Mouse (Mus musculus) midbrain, embryonic 10.5 days (tissue): ENCODE measurements around the gene Smyd3. TPM values are rescaled to one million over a fixed set of nuclear protein-coding genes. Genes with fewer than 3 reads are reported as not detected.
"Not testable (repeated sequence)": the region's sequence is repeated elsewhere in the genome, so short reads cannot be mapped to it uniquely, and the experiment has no call there.

ENCODE experiments used
- DNase-seq: peaks from one replicate; pipeline ENCODE4 v3.0.0-alpha.2; 2017; ENCODE audit warnings: low spot score
- H3K27ac ChIP-seq: fragments of 300-500 bp; sonication (generic); replicated peaks from 2 replicates; pipeline ENCODE4 v1.5.1; 2016; ENCODE audit warnings: mild to moderate bottlenecking
- H3K27me3 ChIP-seq: fragments of 300-500 bp; sonication (generic); 2 replicates; pipeline ENCODE4 v1.6.1; 2016; ENCODE audit warnings: low read depth, mild to moderate bottlenecking; ENCODE audit not compliant: poor library complexity, severe bottlenecking
- H3K36me3 ChIP-seq: fragments of 300-500 bp; sonication (generic); 2 replicates; pipeline ENCODE4 v1.6.1; 2016; ENCODE audit warnings: mild to moderate bottlenecking, moderate library complexity
- H3K4me1 ChIP-seq: fragments of 300-500 bp; sonication (generic); 2 replicates; pipeline ENCODE4 v1.6.1; 2016
- H3K4me3 ChIP-seq: fragments of 300-500 bp; sonication (generic); 2 replicates; pipeline ENCODE4 v1.5.1; 2016; ENCODE audit warnings: mild to moderate bottlenecking, moderate library complexity
- H3K9me3 ChIP-seq: fragments of 300-500 bp; sonication (generic); replicated peaks from 2 replicates; pipeline ENCODE4 v1.6.1; 2016; ENCODE audit warnings: mild to moderate bottlenecking
- WGBS: fragments of 180-500 bp; shearing (Covaris S2); methylation state at CpG from one replicate; pipeline ENCODE4 v1.1.7; 2016; 5-methylcytosine and 5-hydroxymethylcytosine counted together
- polyA plus RNA-seq: library from polyadenylated mRNA; unstranded; fragments of >200 nt; fragmentation: Nextera tagmentation; extraction: Ambion mirVana; gene quantifications from 2 replicates; pipeline ENCODE4 v1.2.1, GENCODE M21; 2016

Gene Smyd3
- polyA plus RNA-seq, 1 experiment from 2014 or later: 15.3 TPM

DNA sequence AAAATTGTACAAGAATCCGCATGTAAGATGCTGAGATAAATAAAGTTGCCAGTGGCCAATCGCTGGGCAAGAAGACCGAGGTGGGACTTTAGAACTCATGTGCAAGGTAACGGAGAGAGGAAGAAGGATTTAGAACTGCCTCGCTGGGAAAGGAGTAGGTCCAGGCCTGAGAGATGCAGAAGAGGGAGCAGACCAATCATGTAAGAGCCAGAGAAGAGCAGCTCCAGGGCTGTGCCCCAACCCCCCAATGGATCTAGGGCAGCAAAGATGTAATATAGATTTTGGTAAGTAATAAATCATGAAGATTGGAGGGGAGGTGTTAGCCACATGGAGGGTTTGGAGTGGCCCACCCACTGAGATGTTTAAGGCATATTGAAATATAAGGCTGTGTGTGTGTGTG lies 180.3 kb downstream of the Smyd3 start:
- peaks cover 11% of the 10 kb centered on the region for H3K4me1 ChIP-seq
- no peak overlapping the region for H3K4me3 ChIP-seq
- no peaks in the 10 kb centered on the region for H3K27me3 ChIP-seq
- H3K27ac ChIP-seq: peak overlapping the region; percentile 53; the same call in 1 of the 2 replicates
- DNase-seq: no peak
- no peaks in the 10 kb centered on the region for H3K9me3 ChIP-seq
- WGBS: 91% methylated on average over 5 of the region's 5 CpGs
- H3K36me3 ChIP-seq: no peaks in the 10 kb centered on the region

DNA sequence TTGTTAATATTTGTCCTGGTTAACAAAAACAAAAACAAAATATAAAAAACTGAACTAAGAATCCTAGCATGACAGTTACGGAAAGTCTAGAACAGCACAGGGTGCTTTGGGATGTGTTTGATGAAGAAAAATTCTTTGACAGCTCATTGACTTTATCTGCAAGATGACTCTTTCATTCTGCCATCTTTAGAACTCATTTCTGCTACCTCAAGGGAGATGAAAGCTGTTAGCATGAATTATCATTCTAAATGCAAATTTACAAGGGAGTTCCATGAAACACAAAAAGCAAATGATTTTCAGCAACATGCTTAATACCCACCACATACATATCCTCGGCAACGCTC lies 190.9 kb downstream of the Smyd3 start:
- peaks cover 11% of the 10 kb centered on the region for H3K4me1 ChIP-seq
- 94% methylated on average over 3 of the region's 3 CpGs for WGBS

DNA sequence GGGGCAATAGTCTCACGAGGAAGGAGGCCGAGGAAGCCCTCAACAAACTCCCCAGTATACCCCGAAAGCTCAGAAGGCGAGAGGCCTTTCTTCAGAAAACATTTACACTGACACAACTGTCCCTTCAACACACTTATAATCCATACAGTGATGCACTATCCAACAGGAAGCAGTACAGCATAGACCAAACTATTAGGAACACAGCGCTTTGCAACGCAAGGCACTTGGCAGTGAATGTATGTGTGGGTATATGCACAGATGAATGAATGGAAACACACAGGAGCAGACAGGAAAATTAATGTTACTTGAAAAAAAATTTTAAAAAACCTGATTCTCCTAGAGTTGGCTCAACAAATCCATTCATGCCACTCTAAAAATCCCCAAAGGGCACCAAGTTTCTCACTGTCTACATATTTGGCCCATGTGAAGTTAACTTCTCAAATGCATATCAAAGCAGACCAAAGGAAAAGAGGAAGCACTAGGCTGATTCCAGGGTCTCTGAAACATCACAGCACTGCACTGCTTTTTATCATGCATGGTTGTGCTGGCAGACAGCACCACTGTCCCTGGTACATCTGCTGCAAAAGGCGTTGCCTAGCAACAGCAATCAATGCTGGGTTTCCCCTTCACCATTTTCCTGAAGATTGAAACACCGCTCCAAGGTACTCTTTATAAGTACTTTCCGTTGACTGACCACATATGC lies 191.4 kb downstream of the Smyd3 start:
- H3K9me3 ChIP-seq: no peaks in the 10 kb centered on the region
- no peak overlapping the region for H3K4me3 ChIP-seq
- H3K36me3 ChIP-seq: no peaks in the 10 kb centered on the region
- DNase-seq: no peak
- H3K4me1 ChIP-seq: peaks cover 11% of the 10 kb centered on the region
- H3K27me3 ChIP-seq: no peaks in the 10 kb centered on the region
- WGBS: 87% methylated on average over 9 of the region's 9 CpGs
- no peak overlapping the region for H3K27ac ChIP-seq

More for the DNA sequence above, 190.9 kb downstream of the Smyd3 start:
- no peak overlapping the region for H3K4me3 ChIP-seq
- H3K36me3 ChIP-seq: no peaks in the 10 kb centered on the region
- H3K27ac ChIP-seq: no peak overlapping the region
- no peaks in the 10 kb centered on the region for H3K9me3 ChIP-seq
- H3K27me3 ChIP-seq: no peaks in the 10 kb centered on the region
- DNase-seq: no peak

DNA sequence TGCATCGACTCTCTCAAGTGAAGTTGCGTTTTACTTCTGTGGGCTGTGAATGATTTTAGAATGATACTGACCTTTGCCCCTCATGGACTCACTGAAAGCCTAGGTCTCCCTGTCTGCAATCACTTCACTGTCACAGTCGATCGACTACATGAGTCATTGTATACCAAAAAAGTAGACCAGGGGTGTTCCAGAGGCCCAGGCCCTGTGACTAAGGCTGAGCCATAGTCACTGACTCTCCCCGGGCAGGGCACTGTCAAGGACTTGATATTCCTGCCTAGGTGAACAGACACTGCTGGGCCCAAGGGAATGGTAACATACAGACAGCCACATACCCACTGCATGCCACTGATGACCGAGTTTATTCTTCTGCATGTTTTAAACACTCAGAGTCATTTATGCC lies 193.6 kb downstream of the Smyd3 start:
- no peaks in the 10 kb centered on the region for H3K36me3 ChIP-seq
- no peaks in the 10 kb centered on the region for H3K27me3 ChIP-seq
- H3K9me3 ChIP-seq: no peaks in the 10 kb centered on the region
- WGBS: 83% methylated on average over 6 of the region's 6 CpGs
- no peak overlapping the region for H3K27ac ChIP-seq
- H3K4me1 ChIP-seq: peaks cover 11% of the 10 kb centered on the region
- no peak overlapping the region for H3K4me3 ChIP-seq
- DNase-seq: no peak

DNA sequence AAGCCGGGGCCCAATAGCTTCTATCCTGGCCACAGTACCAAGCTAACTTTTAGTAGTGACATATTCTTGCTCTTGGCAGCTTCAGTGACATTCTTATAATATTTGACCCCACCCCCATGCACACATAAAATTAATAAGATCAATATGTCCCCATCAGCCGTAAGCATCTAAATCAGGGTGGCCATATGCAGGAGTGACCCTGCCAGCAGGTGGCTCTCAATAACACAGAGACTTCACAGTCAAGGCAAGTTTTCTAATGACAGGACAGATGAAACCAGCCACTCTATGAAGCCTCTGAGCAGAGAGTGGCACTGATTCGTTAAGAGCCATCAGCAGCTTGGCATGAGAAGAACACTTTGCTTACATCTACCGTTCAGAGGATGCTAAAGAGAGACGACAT lies 204.2 kb downstream of the Smyd3 start:
- Histone ChIP-seq H3K4me1 (no peaks in the 10 kb centered on the region), H3K4me3 (no peak overlapping the region), H3K27ac (no peak overlapping the region), H3K36me3 (no peaks in the 10 kb centered on the region), H3K9me3 (no peaks in the 10 kb centered on the region), H3K27me3 (no peaks in the 10 kb centered on the region)
- no peak for DNase-seq
- WGBS: 86% methylated on average over 5 of the region's 5 CpGs

DNA sequence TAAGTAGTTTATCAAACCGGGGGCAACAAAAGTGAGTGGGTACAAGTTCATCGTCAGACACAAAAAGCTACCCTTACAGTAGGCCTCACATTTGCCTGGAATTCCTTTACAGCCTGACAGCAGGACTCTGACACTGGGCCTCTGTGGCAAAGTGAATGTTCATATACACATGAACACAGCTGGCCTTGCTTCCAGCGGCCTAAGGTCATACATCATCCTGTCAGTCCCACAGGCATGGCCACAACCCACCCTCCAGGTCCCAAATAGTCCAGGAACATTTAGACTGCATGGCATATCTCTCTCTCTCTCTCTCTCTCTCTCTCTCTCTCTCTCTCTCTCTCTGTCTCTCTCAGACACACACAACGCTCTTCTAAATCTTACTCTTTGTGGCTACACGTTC lies 208.4 kb downstream of the Smyd3 start:
- no peaks in the 10 kb centered on the region for H3K4me1 ChIP-seq
- DNase-seq: no peak
- 89% methylated on average over 5 of the region's 5 CpGs for WGBS
- H3K27me3 ChIP-seq: no peaks in the 10 kb centered on the region
- H3K27ac ChIP-seq: no peak overlapping the region
- H3K36me3 ChIP-seq: no peaks in the 10 kb centered on the region
- H3K4me3 ChIP-seq: no peak overlapping the region
- H3K9me3 ChIP-seq: no peaks in the 10 kb centered on the region

DNA sequence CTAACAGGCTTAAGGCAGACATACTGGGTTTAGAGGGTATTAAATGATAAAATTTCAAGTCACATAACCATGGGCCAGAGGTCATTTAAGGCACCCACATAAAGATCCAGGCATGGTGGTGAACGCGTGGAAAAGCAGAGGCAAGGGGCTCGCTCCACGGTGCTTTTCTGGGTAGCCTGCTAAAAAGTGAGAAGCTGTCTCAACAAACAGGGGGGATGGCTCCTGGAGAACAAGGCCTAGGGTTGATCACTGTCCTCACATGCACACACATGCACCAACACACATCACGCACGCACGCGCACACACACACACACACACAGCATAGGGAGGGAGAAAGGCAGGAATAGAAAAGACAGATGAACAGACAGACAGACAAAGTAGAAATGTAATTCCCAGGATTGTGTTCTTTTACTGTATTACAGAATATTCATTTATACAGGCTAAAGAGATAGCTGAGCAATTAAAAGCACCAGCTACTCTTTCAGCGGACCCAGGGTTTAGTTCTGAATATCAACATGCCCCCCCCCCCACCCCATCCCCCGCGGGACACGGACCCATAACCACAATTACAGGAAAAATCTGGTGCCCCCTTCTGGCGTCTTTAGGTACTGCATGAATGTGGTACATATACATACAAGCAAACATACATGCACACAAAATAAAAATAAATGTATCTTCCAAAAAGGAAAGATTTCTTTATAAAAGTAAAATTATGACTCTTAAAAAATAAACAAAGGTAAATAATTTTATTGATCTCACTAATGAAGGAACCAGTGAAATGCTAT lies 215.2 kb downstream of the Smyd3 start:
- Histone ChIP-seq H3K4me3 (no peak overlapping the region), H3K9me3 (no peaks in the 10 kb centered on the region), H3K27me3 (no peaks in the 10 kb centered on the region), H3K4me1 (no peaks in the 10 kb centered on the region), H3K36me3 (no peaks in the 10 kb centered on the region), H3K27ac (no peak overlapping the region)
- 85% methylated on average over 13 of the region's 13 CpGs for WGBS
- DNase-seq: no peak

DNA sequence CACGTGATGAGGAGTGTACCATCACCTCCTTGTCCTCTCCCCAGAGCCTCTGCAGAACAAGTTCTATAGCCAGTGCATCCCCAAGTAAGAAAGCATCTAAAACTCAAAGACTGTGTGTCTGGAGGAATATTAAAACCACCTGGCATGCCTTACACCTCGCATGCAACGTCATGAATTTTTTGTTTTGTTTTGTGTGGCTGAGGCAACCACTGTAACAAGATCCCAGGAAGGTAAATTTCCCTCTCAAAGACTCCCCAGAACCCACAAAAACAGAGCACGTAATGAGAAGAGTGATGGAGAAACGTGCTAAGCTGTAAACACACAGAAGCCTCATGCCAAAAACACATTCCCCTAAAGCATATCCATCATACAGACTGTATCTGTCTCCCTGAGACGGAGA lies 222.2 kb downstream of the Smyd3 start:
- H3K27ac ChIP-seq: no peak overlapping the region
- no peak for DNase-seq
- no peaks in the 10 kb centered on the region for H3K4me1 ChIP-seq
- 83% methylated on average over 6 of the region's 6 CpGs for WGBS
- H3K27me3 ChIP-seq: no peaks in the 10 kb centered on the region
- H3K9me3 ChIP-seq: no peaks in the 10 kb centered on the region
- H3K36me3 ChIP-seq: no peaks in the 10 kb centered on the region
- no peak overlapping the region for H3K4me3 ChIP-seq

DNA sequence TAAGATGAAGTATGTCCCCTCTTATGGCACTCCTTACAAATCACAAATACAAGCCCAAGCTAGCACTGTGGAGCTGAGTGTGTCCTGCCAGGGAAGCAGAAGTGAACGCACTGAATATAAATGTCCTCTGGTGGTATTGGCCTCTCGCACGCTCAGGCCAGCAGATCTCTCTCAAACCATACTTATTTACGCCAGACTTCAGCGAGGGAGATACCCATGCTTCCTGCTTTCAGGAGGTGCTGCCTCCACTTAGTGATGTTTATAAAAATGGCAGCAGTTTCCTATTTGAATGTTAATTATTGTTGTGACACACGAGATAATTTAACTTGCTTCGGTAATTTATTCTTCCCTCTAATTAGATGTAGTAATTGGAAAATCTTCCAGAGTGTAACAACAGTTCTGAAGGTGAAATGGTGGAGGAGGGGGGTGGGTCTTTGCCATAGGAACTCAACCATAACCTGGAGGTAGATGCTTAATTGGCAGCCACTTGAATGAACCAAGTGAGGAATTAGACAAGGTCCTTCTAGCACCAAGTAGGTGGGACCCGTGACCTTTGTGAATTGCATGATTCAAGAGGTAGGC lies 224.0 kb downstream of the Smyd3 start:
- Histone ChIP-seq H3K4me1 (no peaks in the 10 kb centered on the region), H3K9me3 (no peaks in the 10 kb centered on the region), H3K27me3 (no peaks in the 10 kb centered on the region), H3K27ac (no peak overlapping the region), H3K4me3 (no peak overlapping the region), H3K36me3 (no peaks in the 10 kb centered on the region)
- no peak for DNase-seq
- 93% methylated on average over 8 of the region's 8 CpGs for WGBS

DNA sequence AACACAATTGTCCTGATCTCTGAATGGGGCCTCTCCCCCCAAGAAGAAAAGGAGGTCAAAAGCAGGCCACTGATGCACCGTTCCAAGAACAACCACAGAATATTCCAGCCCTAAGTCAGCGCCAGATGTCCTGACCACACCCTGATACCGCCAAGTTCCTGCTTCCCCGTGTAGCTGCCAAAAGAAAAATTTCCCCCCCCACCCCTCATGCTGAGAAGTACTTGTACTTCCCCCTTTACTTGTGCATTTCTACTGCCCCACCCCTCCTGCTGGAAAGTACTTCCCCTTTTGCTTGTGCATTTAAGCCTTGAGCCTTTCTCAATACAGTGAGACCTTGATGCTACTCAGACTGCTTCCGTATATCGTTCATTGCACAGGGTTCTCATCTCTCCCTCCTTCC lies 227.7 kb downstream of the Smyd3 start:
- not testable (repeated sequence) for H3K4me3 ChIP-seq, H3K27ac ChIP-seq, H3K4me1 ChIP-seq, DNase-seq, H3K36me3 ChIP-seq, H3K9me3 ChIP-seq, H3K27me3 ChIP-seq
- 95% methylated on average over 6 of the region's 6 CpGs for WGBS

DNA sequence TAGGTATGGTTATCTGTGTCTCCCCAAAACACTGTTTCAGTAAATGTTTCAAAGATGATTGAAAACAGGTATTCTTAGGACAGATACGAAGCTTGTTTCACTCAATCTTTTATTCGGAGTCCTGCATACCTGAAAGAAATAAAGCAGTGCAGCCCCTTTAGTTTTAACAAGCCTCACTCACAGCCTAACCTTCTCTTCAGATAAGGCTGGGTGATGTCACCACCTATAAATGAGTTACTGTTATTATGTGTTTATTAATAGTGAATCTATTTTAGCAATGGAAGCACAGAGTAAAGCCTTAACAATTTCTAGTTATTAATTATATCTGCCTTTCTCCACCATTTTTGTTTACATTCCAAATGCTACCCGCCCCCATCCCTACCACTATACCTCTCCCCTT lies 228.1 kb downstream of the Smyd3 start:
- Histone ChIP-seq H3K27me3 (no peaks in the 10 kb centered on the region), H3K36me3 (no peaks in the 10 kb centered on the region), H3K4me3 (no peak overlapping the region), H3K9me3 (no peaks in the 10 kb centered on the region), H3K4me1 (no peaks in the 10 kb centered on the region), H3K27ac (no peak overlapping the region)
- 89% methylated on average over 3 of the region's 3 CpGs for WGBS
- no peak for DNase-seq

DNA sequence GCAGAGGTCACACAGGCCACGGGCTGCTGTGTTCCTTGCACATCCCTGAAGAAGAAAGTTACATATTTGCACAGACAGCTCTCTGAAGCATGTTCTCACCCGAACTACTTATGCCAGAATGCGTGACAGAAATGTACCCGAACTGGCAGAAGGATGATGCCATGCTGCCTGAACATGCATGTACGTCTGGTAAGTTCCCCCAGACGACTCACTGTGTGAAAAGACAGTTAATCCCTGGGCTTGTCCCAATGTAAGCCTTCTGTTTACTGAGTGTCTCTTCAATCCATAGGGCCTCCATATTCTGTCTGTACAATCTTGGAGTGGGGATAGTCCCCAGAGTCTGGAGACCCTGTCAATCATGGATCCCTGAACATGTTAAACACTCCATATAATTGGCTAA lies 231.1 kb downstream of the Smyd3 start:
- H3K27me3 ChIP-seq: no peaks in the 10 kb centered on the region
- DNase-seq: no peak
- 89% methylated on average over 6 of the region's 6 CpGs for WGBS
- H3K9me3 ChIP-seq: no peaks in the 10 kb centered on the region
- no peak overlapping the region for H3K27ac ChIP-seq
- H3K4me1 ChIP-seq: no peaks in the 10 kb centered on the region
- no peaks in the 10 kb centered on the region for H3K36me3 ChIP-seq
- H3K4me3 ChIP-seq: no peak overlapping the region

DNA sequence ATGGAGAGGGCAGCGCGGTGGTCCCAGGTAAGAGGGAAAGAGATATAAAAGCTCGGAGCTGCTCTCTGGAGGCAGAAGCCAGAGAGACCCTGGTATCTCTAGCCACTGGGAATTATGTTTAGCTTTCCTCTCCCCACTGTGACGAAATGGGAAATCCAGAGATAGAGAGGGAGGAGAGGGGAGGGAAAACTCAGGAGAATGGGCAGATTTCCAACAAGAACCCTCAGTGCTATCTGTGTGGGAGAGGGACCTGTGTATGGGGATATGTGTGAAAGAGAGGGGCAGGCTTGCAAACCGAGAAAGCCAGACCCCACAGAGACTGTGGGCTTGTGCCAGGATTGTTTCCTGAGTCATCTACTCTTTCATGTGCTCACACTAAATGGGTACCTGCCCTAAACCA lies 235.0 kb downstream of the Smyd3 start:
- 83% methylated on average over 5 of the region's 5 CpGs for WGBS
- Histone ChIP-seq H3K27me3 (no peaks in the 10 kb centered on the region), H3K4me1 (no peaks in the 10 kb centered on the region), H3K9me3 (no peaks in the 10 kb centered on the region), H3K36me3 (no peaks in the 10 kb centered on the region), H3K27ac (no peak overlapping the region), H3K4me3 (no peak overlapping the region)
- no peak for DNase-seq
